Mouse (Mus musculus): ENCODE measurements around the gene Lrrc8d. TPM values are rescaled to one million over a fixed set of nuclear protein-coding genes. Genes with fewer than 3 reads are reported as not detected.

The Lrrc8d gene
- polyA plus RNA-seq, 1 experiment from 2014 or later, result 19.2 TPM

DNA sequence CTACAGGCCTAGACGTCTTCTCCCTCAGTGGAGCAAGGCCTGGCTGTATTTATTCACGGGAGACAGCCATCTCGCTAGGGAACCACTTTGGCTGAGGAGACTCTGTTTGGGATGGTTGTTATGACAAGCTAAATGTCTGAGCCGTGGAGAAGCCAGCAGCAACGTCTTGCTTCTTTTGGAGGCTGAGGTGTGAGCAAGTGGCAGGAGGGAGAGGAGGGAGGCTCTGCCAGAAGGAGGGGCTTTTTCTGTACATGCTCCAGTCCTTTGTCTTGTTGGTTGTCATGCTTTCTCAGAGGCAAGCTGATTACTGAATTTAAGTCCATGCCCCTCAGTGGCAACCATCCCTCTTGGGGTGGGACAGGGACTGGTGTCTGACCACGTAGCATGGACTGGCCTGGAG lies 33.5 kb downstream of the Lrrc8d start:
- Histone ChIP-seq H3K4me2 (ENCODE audit: low read length) (no peak overlapping the region), H3K27me3 (replicated peaks; ENCODE audit: control insufficient read depth, insufficient read depth, low read length) (no peaks in the 10 kb centered on the region), H3K4me1 (replicated peaks; ENCODE audit: control insufficient read depth, insufficient read depth, low read length) (peaks cover 18% of the 10 kb centered on the region), H3K9ac (ENCODE audit: low read length) (no peak overlapping the region), H3K9me3 (ENCODE audit: control insufficient read depth, low read length) (no peaks in the 10 kb centered on the region), H3K36me3 (ENCODE audit: control insufficient read depth, insufficient read depth, low read length) (no peaks in the 10 kb centered on the region), H3K27ac (ENCODE audit: low read depth) (no peak overlapping the region), H3K4me3 (ENCODE audit: low read depth, low read length) (no peak overlapping the region)
- no peak for DNase-seq (ENCODE audit: low spot score)
- ATAC-seq (replicated peaks; ENCODE audit: low FRiP score, low TSS enrichment, low read depth), result no peak
- 59% methylated on average over 6 of the region's 6 CpGs for WGBS

DNA sequence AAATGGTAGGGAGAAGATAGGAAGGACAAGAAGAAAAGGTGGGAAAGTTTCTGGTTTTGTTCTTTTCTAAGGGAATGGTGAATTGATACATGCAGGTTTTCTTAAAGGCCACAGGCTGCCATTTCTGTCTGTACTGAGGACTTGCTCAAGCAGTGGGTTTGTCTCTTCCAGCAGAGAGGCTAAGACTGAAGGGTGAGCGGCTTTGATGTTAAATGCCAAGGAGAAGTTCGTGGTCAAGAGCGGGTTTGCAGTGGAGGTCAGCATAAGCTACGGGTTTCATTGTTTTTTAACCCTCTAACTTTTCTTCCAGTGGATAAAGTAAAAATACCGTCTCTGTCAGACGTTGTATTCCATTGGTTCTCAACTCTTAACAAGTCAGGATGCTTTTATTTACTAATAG lies 36.6 kb downstream of the Lrrc8d start:
- H3K27me3 ChIP-seq (replicated peaks; ENCODE audit: control insufficient read depth, insufficient read depth, low read length), result no peaks in the 10 kb centered on the region
- peaks cover 16% of the 10 kb centered on the region for H3K4me1 ChIP-seq (replicated peaks; ENCODE audit: control insufficient read depth, insufficient read depth, low read length)
- H3K36me3 ChIP-seq (ENCODE audit: control insufficient read depth, insufficient read depth, low read length), result no peaks in the 10 kb centered on the region
- 89% methylated on average over 6 of the region's 6 CpGs for whole genome bisulfite sequencing
- no peak for DNase-seq (ENCODE audit: low spot score)
- H3K27ac ChIP-seq (ENCODE audit: low read depth), result no peak overlapping the region
- no peaks in the 10 kb centered on the region for H3K9me3 ChIP-seq (ENCODE audit: control insufficient read depth, low read length)
- H3K4me3 ChIP-seq (ENCODE audit: low read depth, low read length), result no peak overlapping the region
- H3K4me2 ChIP-seq (ENCODE audit: low read length), result no peak overlapping the region
- no peak for ATAC-seq (replicated peaks; ENCODE audit: low FRiP score, low TSS enrichment, low read depth)
- no peak overlapping the region for H3K9ac ChIP-seq (ENCODE audit: low read length)

DNA sequence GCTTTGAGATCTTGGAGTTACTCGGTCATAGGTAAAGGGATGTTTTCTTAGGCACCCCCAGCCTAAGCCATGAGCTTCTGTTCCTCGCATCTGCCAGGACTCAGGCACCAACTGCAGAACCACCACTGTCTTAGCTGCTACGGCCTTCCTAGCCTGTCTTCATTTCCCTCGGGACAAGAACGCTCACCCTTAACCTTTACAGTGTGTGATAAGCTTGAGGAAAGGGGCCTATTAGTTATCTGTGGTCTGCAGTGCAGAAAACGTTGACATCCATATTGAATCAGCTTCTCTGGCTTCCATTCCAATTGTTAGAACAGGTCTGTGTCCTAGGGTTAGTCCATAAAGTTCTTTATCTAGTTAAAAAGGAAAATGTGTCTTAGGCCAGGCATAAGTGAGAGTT lies 37.4 kb downstream of the Lrrc8d start:
- Histone ChIP-seq H3K4me1 (replicated peaks; ENCODE audit: control insufficient read depth, insufficient read depth, low read length) (peaks cover 8% of the 10 kb centered on the region), H3K9me3 (ENCODE audit: control insufficient read depth, low read length) (no peaks in the 10 kb centered on the region), H3K9ac (ENCODE audit: low read length) (no peak overlapping the region), H3K4me3 (ENCODE audit: low read depth, low read length) (no peak overlapping the region), H3K27ac (ENCODE audit: low read depth) (no peak overlapping the region), H3K4me2 (ENCODE audit: low read length) (no peak overlapping the region), H3K36me3 (ENCODE audit: control insufficient read depth, insufficient read depth, low read length) (no peaks in the 10 kb centered on the region), H3K27me3 (replicated peaks; ENCODE audit: control insufficient read depth, insufficient read depth, low read length) (no peaks in the 10 kb centered on the region)
- no peak for DNase-seq (ENCODE audit: low spot score)
- no peak for ATAC-seq (replicated peaks; ENCODE audit: low FRiP score, low TSS enrichment, low read depth)
- WGBS, result 62% methylated on average over 6 of the region's 6 CpGs

DNA sequence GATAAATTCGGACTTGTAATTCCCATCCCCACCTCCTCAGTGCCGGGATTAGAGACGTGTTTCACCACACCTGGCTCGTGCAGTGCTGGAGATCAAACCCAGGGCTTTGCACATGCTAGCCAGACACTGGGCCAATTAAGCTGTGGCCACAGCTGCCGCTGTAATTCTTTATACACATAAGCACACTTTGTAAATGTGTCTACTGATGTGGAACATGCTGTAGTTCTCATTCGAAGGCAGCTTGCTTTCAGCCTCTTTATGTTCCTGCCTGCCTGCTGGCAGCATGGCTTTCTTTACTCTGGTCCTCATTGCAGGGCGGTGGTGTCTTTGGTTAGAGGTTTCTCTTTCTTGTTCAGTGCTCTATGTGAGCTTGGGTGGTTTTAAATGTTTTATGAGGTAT lies 40.7 kb downstream of the Lrrc8d start:
- no peak overlapping the region for H3K9ac ChIP-seq (ENCODE audit: low read length)
- ATAC-seq (replicated peaks; ENCODE audit: low FRiP score, low TSS enrichment, low read depth) (no peak), DNase-seq (ENCODE audit: low spot score) (no peak)
- 0 out of 2 replicates have a peak, but pooled peaks cover 2% of the 10 kb centered on the region for H3K4me1 ChIP-seq (replicated peaks; ENCODE audit: control insufficient read depth, insufficient read depth, low read length)
- no peaks in the 10 kb centered on the region for H3K9me3 ChIP-seq (ENCODE audit: control insufficient read depth, low read length)
- H3K27ac ChIP-seq (ENCODE audit: low read depth), result no peak overlapping the region
- 77% methylated on average over 7 of the region's 7 CpGs for WGBS
- H3K27me3 ChIP-seq (replicated peaks; ENCODE audit: control insufficient read depth, insufficient read depth, low read length), result no peaks in the 10 kb centered on the region
- H3K4me3 ChIP-seq (ENCODE audit: low read depth, low read length), result no peak overlapping the region
- no peaks in the 10 kb centered on the region for H3K36me3 ChIP-seq (ENCODE audit: control insufficient read depth, insufficient read depth, low read length)
- H3K4me2 ChIP-seq (ENCODE audit: low read length), result no peak overlapping the region

DNA sequence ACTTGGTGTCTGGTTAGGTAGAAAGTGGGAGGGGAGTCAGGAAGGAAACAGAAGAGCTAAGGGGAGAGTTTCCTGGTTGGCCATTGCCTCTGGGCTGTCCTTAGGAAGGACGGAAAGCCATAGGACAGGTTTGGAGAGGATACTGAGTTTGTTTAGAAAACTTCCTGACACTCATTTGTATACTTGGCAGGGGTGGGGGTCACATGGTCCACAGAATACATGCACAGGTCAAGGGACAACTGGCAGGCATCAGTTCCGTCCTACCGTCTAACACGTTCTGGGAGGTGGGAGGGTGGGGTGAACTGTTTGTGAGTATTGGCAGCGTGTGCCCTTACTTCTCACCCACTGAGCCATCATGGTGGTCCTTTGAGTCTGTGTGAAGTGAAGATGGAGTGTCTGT lies 42.9 kb downstream of the Lrrc8d start:
- no peak overlapping the region for H3K27ac ChIP-seq (ENCODE audit: low read depth)
- no peak for DNase-seq (ENCODE audit: low spot score)

DNA sequence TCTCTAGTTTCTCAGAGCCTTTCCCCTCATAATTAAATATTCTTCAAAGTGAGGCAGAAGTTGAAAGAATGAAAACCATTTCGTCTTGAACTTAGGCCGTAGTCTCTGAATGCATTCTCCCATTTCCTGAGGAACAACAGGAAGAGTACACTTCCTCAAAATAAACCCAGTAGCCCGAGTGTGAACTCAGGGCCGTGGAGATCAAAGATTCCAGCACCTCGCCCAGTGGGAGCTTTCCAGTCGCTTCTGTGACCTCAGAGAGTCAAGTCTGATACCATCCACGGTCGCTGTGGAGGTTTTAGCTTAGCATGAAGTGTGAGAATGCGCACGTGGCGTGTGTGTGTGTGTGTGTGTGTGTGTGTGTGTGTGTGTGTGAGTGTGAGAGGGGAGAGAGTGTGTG lies 45.6 kb downstream of the Lrrc8d start:
- H3K4me2 ChIP-seq (ENCODE audit: low read length), result no peak overlapping the region
- H3K9me3 ChIP-seq (ENCODE audit: control insufficient read depth, low read length), result no peaks in the 10 kb centered on the region
- ATAC-seq (replicated peaks; ENCODE audit: low FRiP score, low TSS enrichment, low read depth), result no peak
- H3K27ac ChIP-seq (ENCODE audit: low read depth), result 0 out of 2 replicates have a peak overlapping the region, but pooled peaks have one; percentile 16
- no peak for DNase-seq (ENCODE audit: low spot score)
- WGBS, result 66% methylated on average over 11 of the region's 11 CpGs
- H3K4me3 ChIP-seq (ENCODE audit: low read depth, low read length), result no peak overlapping the region
- H3K9ac ChIP-seq (ENCODE audit: low read length), result no peak overlapping the region
- 0 out of 2 replicates have a peak, but pooled peaks cover 3% of the 10 kb centered on the region for H3K4me1 ChIP-seq (replicated peaks; ENCODE audit: control insufficient read depth, insufficient read depth, low read length)
- H3K36me3 ChIP-seq (ENCODE audit: control insufficient read depth, insufficient read depth, low read length), result no peaks in the 10 kb centered on the region
- no peaks in the 10 kb centered on the region for H3K27me3 ChIP-seq (replicated peaks; ENCODE audit: control insufficient read depth, insufficient read depth, low read length)

More for the DNA sequence above, 42.9 kb downstream of the Lrrc8d start:
- Histone ChIP-seq H3K9me3 (ENCODE audit: control insufficient read depth, low read length) (no peaks in the 10 kb centered on the region), H3K27me3 (replicated peaks; ENCODE audit: control insufficient read depth, insufficient read depth, low read length) (no peaks in the 10 kb centered on the region), H3K36me3 (ENCODE audit: control insufficient read depth, insufficient read depth, low read length) (no peaks in the 10 kb centered on the region), H3K4me1 (replicated peaks; ENCODE audit: control insufficient read depth, insufficient read depth, low read length) (0 out of 2 replicates have a peak, but pooled peaks cover 3% of the 10 kb centered on the region), H3K9ac (ENCODE audit: low read length) (no peak overlapping the region), H3K4me3 (ENCODE audit: low read depth, low read length) (no peak overlapping the region), H3K4me2 (ENCODE audit: low read length) (no peak overlapping the region)
- ATAC-seq (replicated peaks; ENCODE audit: low FRiP score, low TSS enrichment, low read depth), result no peak
- WGBS, result 68% methylated on average over 5 of the region's 5 CpGs

DNA sequence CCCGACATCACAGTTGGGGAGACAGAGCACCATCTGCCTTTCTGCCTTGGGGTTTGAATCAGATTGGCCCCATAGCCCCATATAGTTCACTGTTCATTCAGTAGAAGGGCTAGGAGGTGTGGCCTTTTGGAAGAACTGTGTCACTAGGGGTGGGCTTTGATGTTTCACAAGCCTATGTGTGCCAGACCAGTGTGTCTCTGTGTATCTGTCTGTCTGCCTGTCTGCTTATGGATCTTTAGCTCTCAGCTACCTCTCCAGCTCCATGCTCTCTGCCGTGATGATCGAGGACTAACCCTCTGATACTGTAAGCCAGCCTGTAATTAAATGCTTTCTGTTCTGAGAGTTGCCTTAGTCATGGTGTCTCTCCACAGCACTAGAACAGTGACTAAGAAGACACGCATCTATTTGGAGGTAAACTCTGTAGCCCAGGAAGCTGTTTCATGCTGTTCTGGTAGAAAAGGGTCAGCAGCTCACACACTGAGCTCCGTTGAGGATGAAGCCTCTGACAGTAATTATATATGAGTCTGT lies 46.2 kb downstream of the Lrrc8d start:
- H3K27me3 ChIP-seq (replicated peaks; ENCODE audit: control insufficient read depth, insufficient read depth, low read length), result no peaks in the 10 kb centered on the region
- H3K4me3 ChIP-seq (ENCODE audit: low read depth, low read length), result no peak overlapping the region
- DNase-seq (ENCODE audit: low spot score) (no peak), ATAC-seq (replicated peaks; ENCODE audit: low FRiP score, low TSS enrichment, low read depth) (no peak)
- H3K9ac ChIP-seq (ENCODE audit: low read length), result no peak overlapping the region
- no peaks in the 10 kb centered on the region for H3K9me3 ChIP-seq (ENCODE audit: control insufficient read depth, low read length)
- WGBS, result 81% methylated on average over 5 of the region's 5 CpGs
- no peaks in the 10 kb centered on the region for H3K36me3 ChIP-seq (ENCODE audit: control insufficient read depth, insufficient read depth, low read length)
- H3K4me1 ChIP-seq (replicated peaks; ENCODE audit: control insufficient read depth, insufficient read depth, low read length), result 0 out of 2 replicates have a peak, but pooled peaks cover 3% of the 10 kb centered on the region
- no peak overlapping the region for H3K4me2 ChIP-seq (ENCODE audit: low read length)
- H3K27ac ChIP-seq (ENCODE audit: low read depth), result no peak overlapping the region

DNA sequence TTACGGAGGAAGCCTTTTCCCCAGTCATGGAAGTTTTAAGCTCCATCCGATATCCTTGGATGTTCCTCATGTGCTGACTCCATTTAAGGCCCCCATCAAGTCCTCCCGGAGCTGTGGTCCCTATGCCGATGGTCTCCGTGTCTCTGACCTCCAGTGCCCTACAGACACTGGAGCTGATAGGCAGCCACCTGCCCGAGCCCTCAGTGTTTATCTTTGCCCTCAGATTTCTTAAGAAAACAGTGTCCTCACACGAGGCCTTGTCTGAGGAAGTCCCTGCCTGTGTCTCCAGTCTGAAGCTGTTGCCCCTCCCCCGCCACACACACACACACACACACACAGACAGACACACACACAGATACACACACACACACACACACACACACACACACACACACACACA lies 55.0 kb downstream of the Lrrc8d start:
- DNase-seq (ENCODE audit: low spot score), result no peak
- no peaks in the 10 kb centered on the region for H3K9me3 ChIP-seq (ENCODE audit: control insufficient read depth, low read length)
- H3K36me3 ChIP-seq (ENCODE audit: control insufficient read depth, insufficient read depth, low read length), result no peaks in the 10 kb centered on the region
- ATAC-seq (replicated peaks; ENCODE audit: low FRiP score, low TSS enrichment, low read depth), result no peak
- H3K27me3 ChIP-seq (replicated peaks; ENCODE audit: control insufficient read depth, insufficient read depth, low read length), result no peaks in the 10 kb centered on the region
- H3K4me1 ChIP-seq (replicated peaks; ENCODE audit: control insufficient read depth, insufficient read depth, low read length), result peaks cover 8% of the 10 kb centered on the region; the same call in 1 of the 2 replicates
- H3K4me2 ChIP-seq (ENCODE audit: low read length), result no peak overlapping the region
- no peak overlapping the region for H3K4me3 ChIP-seq (ENCODE audit: low read depth, low read length)
- no peak overlapping the region for H3K9ac ChIP-seq (ENCODE audit: low read length)
- WGBS, result 34% methylated on average over 8 of the region's 8 CpGs
- no peak overlapping the region for H3K27ac ChIP-seq (ENCODE audit: low read depth)

DNA sequence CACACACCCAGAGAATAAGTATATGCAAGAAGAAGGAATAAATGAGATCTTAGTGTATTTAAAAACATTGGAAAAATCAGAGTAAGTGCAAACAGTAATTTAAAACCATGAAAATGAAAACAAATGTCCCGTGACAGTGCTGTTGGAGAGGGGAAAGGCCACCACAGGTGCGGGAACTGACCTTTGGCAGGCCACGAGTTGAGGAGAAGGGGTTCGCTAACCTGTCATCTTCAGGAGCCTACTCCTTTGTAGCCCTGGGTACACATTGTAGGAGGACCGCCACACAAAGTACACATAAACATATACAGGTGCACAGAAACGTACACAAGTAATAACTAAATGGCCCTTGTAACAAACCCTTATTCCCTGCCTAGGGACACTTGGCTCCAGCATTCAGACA lies 55.7 kb downstream of the Lrrc8d start:
- no peak overlapping the region for H3K4me2 ChIP-seq (ENCODE audit: low read length)
- peaks cover 8% of the 10 kb centered on the region; the same call in 1 of the 2 replicates for H3K4me1 ChIP-seq (replicated peaks; ENCODE audit: control insufficient read depth, insufficient read depth, low read length)
- ATAC-seq (replicated peaks; ENCODE audit: low FRiP score, low TSS enrichment, low read depth) (no peak), DNase-seq (ENCODE audit: low spot score) (no peak)
- H3K4me3 ChIP-seq (ENCODE audit: low read depth, low read length), result no peak overlapping the region
- H3K27me3 ChIP-seq (replicated peaks; ENCODE audit: control insufficient read depth, insufficient read depth, low read length), result no peaks in the 10 kb centered on the region
- H3K9me3 ChIP-seq (ENCODE audit: control insufficient read depth, low read length), result no peaks in the 10 kb centered on the region
- no peaks in the 10 kb centered on the region for H3K36me3 ChIP-seq (ENCODE audit: control insufficient read depth, insufficient read depth, low read length)
- no peak overlapping the region for H3K27ac ChIP-seq (ENCODE audit: low read depth)
- 59% methylated on average over 6 of the region's 6 CpGs for WGBS
- H3K9ac ChIP-seq (ENCODE audit: low read length), result no peak overlapping the region
